Mouse (Mus musculus) liver, adult 2 months (tissue): ENCODE measurements around the gene Cyth4.

Experiments used
- CTCF ChIP-seq: fragments of 200-500 bp; IDR thresholded peaks from 2 replicates; pipeline ENCODE4 v1.5.1; 2011; ENCODE audit warnings: low read depth, low read length, control low read depth
- POLR2A ChIP-seq: fragments of 200-500 bp; IDR thresholded peaks from 2 replicates; pipeline ENCODE4 v1.6.1; 2011; ENCODE audit warnings: low read length, control low read depth; ENCODE audit not compliant: insufficient read depth; ENCODE audit errors: extremely low read depth

- TF ChIP-seq POLR2A (no peak), CTCF (no peak)
Observed at GRCm38 (mm10) chr15:78614536-78614935, 17.7 kb downstream of the Cyth4 start.
